8 mouse cellular contexts compared by ENCODE assay signal in genomic region chr2:84831666-84832391, GRCm38 (mm10). TPM values are rescaled to one million over a fixed set of nuclear protein-coding genes. Genes with fewer than 3 reads are reported as not detected.
DNase-seq lines count a peak whose midpoint lies in the region; ATAC-seq and TF ChIP-seq lines count a peak whose summit lies in the region.

No protein-coding gene starts in this region.

- peak; percentile 76; the same call in 1 of the 2 replicates for TF ChIP-seq EP300 in heart, adult 2 months (IDR thresholded peaks at IDR 0.05; ENCODE audit: insufficient read depth, low read depth, low read length)

- no peaks in the 10 kb centered on the region for H3K27me3 ChIP-seq in embryonic facial prominence, embryonic 14.5 days (replicated peaks; ENCODE audit: control insufficient read depth, insufficient read depth, low read length)
- no peaks in the 10 kb centered on the region for H3K27me3 ChIP-seq in heart, adult 2 months (ENCODE audit: control insufficient read depth, insufficient read depth, low read length)
- no peaks in the 10 kb centered on the region for H3K27me3 ChIP-seq in kidney, adult 2 months (replicated peaks; ENCODE audit: control insufficient read depth, insufficient read depth, low read length)
- H3K27me3 ChIP-seq in limb, embryonic 12.5 days: no peaks in the 10 kb centered on the region
- peaks cover 1% of the 10 kb centered on the region; the same call in 1 of the 2 replicates for H3K27me3 ChIP-seq in midbrain, embryonic 16.5 days (ENCODE audit: control insufficient read depth, insufficient read depth, low read depth, low read length)

- H3K9me3 ChIP-seq in embryonic facial prominence, embryonic 14.5 days (ENCODE audit: control insufficient read depth, low read length): no peaks in the 10 kb centered on the region
- no peaks in the 10 kb centered on the region for H3K9me3 ChIP-seq in limb, embryonic 12.5 days
- H3K9me3 ChIP-seq in midbrain, embryonic 16.5 days (replicated peaks; ENCODE audit: control insufficient read depth, low read length, poor library complexity, severe bottlenecking): no peaks in the 10 kb centered on the region

- no peak; the same call in 1 of the 2 replicates for TF ChIP-seq POLR2A in heart, adult 2 months (IDR thresholded peaks at IDR 0.05; ENCODE audit: insufficient read depth, low read depth, low read length)
- TF ChIP-seq POLR2A in kidney, adult 2 months (IDR thresholded peaks at IDR 0.05; ENCODE audit: low read depth, low read length): no peak

- DNase-seq in 3T3-L1 (ENCODE audit: low read depth, low spot score): peak; percentile 96
- DNase-seq in adrenal gland, postnatal 36 days: peak; percentile 83 to 87
- DNase-seq in embryonic facial prominence, embryonic 14.5 days (ENCODE audit: low spot score): peak; percentile 93
- peak; percentile 80 to 85 for DNase-seq in heart, adult 2 months
- peak; percentile 90 for DNase-seq in kidney, adult 2 months
- peak; percentile 71 to 81 for DNase-seq in spleen, postnatal 36 days (ENCODE audit: low spot score in 2 of 2)

- H3K36me3 ChIP-seq in embryonic facial prominence, embryonic 14.5 days (ENCODE audit: control insufficient read depth, insufficient read depth, low read length): 0 out of 2 replicates have a peak, but pooled peaks cover 6% of the 10 kb centered on the region
- no peaks in the 10 kb centered on the region for H3K36me3 ChIP-seq in heart, adult 2 months (ENCODE audit: control insufficient read depth, insufficient read depth, low read length)
- no peaks in the 10 kb centered on the region for H3K36me3 ChIP-seq in kidney, adult 2 months (ENCODE audit: control insufficient read depth, insufficient read depth, low read length)
- peaks cover 15% of the 10 kb centered on the region; the same call in 1 of the 2 replicates for H3K36me3 ChIP-seq in limb, embryonic 12.5 days
- peaks cover 2% of the 10 kb centered on the region; the same call in 1 of the 2 replicates for H3K36me3 ChIP-seq in midbrain, embryonic 16.5 days (ENCODE audit: control insufficient read depth, insufficient read depth, low read length)

- peak overlapping the region; percentile 19 for H3K27ac ChIP-seq in embryonic facial prominence, embryonic 14.5 days (replicated peaks; ENCODE audit: low read depth, low read length)
- H3K27ac ChIP-seq in heart, adult 2 months: peak overlapping the region; percentile 29
- no peak overlapping the region for H3K27ac ChIP-seq in kidney, adult 2 months (ENCODE audit: insufficient read depth, low read depth, low read length)
- H3K27ac ChIP-seq in limb, embryonic 12.5 days: peak overlapping the region; percentile 7; the same call in 1 of the 2 replicates
- no peak overlapping the region for H3K27ac ChIP-seq in midbrain, embryonic 16.5 days (ENCODE audit: low read length)

- intact Hi-C loops in heart, adult 2 months (cut with DNase I): loop anchor here (1.0 to 5.0 kb wide), 4 partner anchors 23 to 177 kb away; no protein-coding TSS in a partner anchor

- H3K4me1 ChIP-seq in embryonic facial prominence, embryonic 14.5 days (ENCODE audit: control insufficient read depth, insufficient read depth, low read length): peaks cover 5% of the 10 kb centered on the region; the same call in 1 of the 2 replicates
- H3K4me1 ChIP-seq in heart, adult 2 months (ENCODE audit: control insufficient read depth, insufficient read depth, low read length): peaks cover 2% of the 10 kb centered on the region
- no peaks in the 10 kb centered on the region; the same call in 1 of the 2 replicates for H3K4me1 ChIP-seq in kidney, adult 2 months (ENCODE audit: control insufficient read depth, insufficient read depth, low read length)
- peaks cover 7% of the 10 kb centered on the region for H3K4me1 ChIP-seq in limb, embryonic 12.5 days (replicated peaks)
- peaks cover 8% of the 10 kb centered on the region for H3K4me1 ChIP-seq in midbrain, embryonic 16.5 days (ENCODE audit: control insufficient read depth, insufficient read depth, low read length)

- no peak overlapping the region for H3K4me2 ChIP-seq in embryonic facial prominence, embryonic 14.5 days (ENCODE audit: low read depth, low read length)
- H3K4me2 ChIP-seq in limb, embryonic 12.5 days: no peak overlapping the region
- H3K4me2 ChIP-seq in midbrain, embryonic 16.5 days (ENCODE audit: low read length): no peak overlapping the region

- peak overlapping the region; percentile 30; the same call in 1 of the 2 replicates for H3K9ac ChIP-seq in embryonic facial prominence, embryonic 14.5 days (ENCODE audit: low read depth, low read length)
- H3K9ac ChIP-seq in heart, adult 2 months (ENCODE audit: low read depth, low read length): peak overlapping the region; percentile 40
- H3K9ac ChIP-seq in limb, embryonic 12.5 days (replicated peaks): no peak overlapping the region; the same call in 1 of the 2 replicates
- no peak overlapping the region for H3K9ac ChIP-seq in midbrain, embryonic 16.5 days (ENCODE audit: low read depth, low read length)

- peak; percentile 79 for ATAC-seq in embryonic facial prominence, embryonic 14.5 days (ENCODE audit: low read depth)
- ATAC-seq in limb, embryonic 12.5 days (ENCODE audit: insufficient number of reproducible peaks, insufficient read depth, low FRiP score, low TSS enrichment, low read depth): peak; percentile 61
- peak; percentile 72 for ATAC-seq in midbrain, embryonic 16.5 days

- TF ChIP-seq CTCF in heart, adult 2 months (IDR thresholded peaks at IDR 0.05): peak; percentile 96; the same call in 1 of the 2 replicates
- TF ChIP-seq CTCF in kidney, adult 2 months (conservative IDR thresholded peaks at IDR 0.05; ENCODE audit: insufficient read depth, insufficient read length, low read depth, low read length): peak; percentile 93

- no peaks in the 10 kb centered on the region for H3K79me2 ChIP-seq in heart, adult 2 months (replicated peaks; ENCODE audit: control insufficient read depth, insufficient read depth, low read length)

- WGBS in embryonic facial prominence, embryonic 14.5 days: 34% methylated on average over 10 of the region's 10 CpGs
- WGBS in heart, adult 2 months: 27% methylated on average over 10 of the region's 10 CpGs
- 33% methylated on average over 10 of the region's 10 CpGs for WGBS in kidney, adult 2 months
- 32% methylated on average over 10 of the region's 10 CpGs for WGBS in limb, embryonic 12.5 days
- 32% methylated on average over 10 of the region's 10 CpGs for WGBS in midbrain, embryonic 16.5 days

- H3K4me3 ChIP-seq in embryonic facial prominence, embryonic 14.5 days (ENCODE audit: low read depth, low read length): no peak overlapping the region
- H3K4me3 ChIP-seq in heart, adult 2 months: no peak overlapping the region
- no peak overlapping the region for H3K4me3 ChIP-seq in kidney, adult 2 months (ENCODE audit: insufficient read depth, low read depth, low read length)
- no peak overlapping the region for H3K4me3 ChIP-seq in limb, embryonic 12.5 days (replicated peaks)
- H3K4me3 ChIP-seq in midbrain, embryonic 16.5 days (ENCODE audit: low read depth, low read length): no peak overlapping the region

RNA-seq across cellular contexts. Expression of gene Timm10, which starts 5.0 kb away (rescaled TPM):
- 10 to 100 TPM; 46.2 to 51.4 TPM for total RNA-seq in adrenal gland, postnatal 36 days (2021)
- polyA plus RNA-seq in embryonic facial prominence, embryonic 14.5 days (2014; fragmentation: Nextera tagmentation; extraction: Ambion mirVana): 55.5 and 55.7 TPM in 2 replicates
- total RNA-seq in heart, adult 2 months (2021): 100 to 1,000 TPM; 106 to 129 TPM
- polyA plus RNA-seq in heart, adult 2 months (2012; rRNA removed): 123 and 136 TPM in 2 replicates
- 62.2 and 90.3 TPM in 2 replicates for polyA plus RNA-seq in kidney, adult 2 months (2012; rRNA removed)
- 38.8 and 43.3 TPM in 2 replicates for polyA plus RNA-seq in limb, embryonic 12.5 days (2016; fragmentation: Nextera tagmentation; extraction: Ambion mirVana)
- 69.8 and 75.2 TPM in 2 replicates for polyA plus RNA-seq in midbrain, embryonic 16.5 days (2015; fragmentation: Nextera tagmentation; extraction: Ambion mirVana)

RNA-seq across cellular contexts. Expression of gene Slc43a1, which starts 6.8 kb away (rescaled TPM):
- total RNA-seq in adrenal gland, postnatal 36 days (2021): 1 to 10 TPM; 6.6 to 7.5 TPM
- 14.3 and 17.0 TPM in 2 replicates for polyA plus RNA-seq in embryonic facial prominence, embryonic 14.5 days (2014; fragmentation: Nextera tagmentation; extraction: Ambion mirVana)
- total RNA-seq in heart, adult 2 months (2021): 1 to 10 TPM; 2.1 to 2.3 TPM
- polyA plus RNA-seq in heart, adult 2 months (2012; rRNA removed): 3.7 and 6.7 TPM in 2 replicates
- 3.6 and 4.3 TPM in 2 replicates for polyA plus RNA-seq in kidney, adult 2 months (2012; rRNA removed)
- 21.1 and 23.8 TPM in 2 replicates for polyA plus RNA-seq in limb, embryonic 12.5 days (2016; fragmentation: Nextera tagmentation; extraction: Ambion mirVana)
- polyA plus RNA-seq in midbrain, embryonic 16.5 days (2015; fragmentation: Nextera tagmentation; extraction: Ambion mirVana): 0.73 and 0.91 TPM in 2 replicates

RNA-seq across cellular contexts. Expression of gene Smtnl1, which starts 9.4 kb away (rescaled TPM):
- total RNA-seq in adrenal gland, postnatal 36 days (2021): not detected
- 0.48 and 1.6 TPM in 2 replicates for polyA plus RNA-seq in embryonic facial prominence, embryonic 14.5 days (2014; fragmentation: Nextera tagmentation; extraction: Ambion mirVana)
- not detected for total RNA-seq in heart, adult 2 months (2021)
- polyA plus RNA-seq in heart, adult 2 months (2012; rRNA removed): not detected in 2 replicates
- polyA plus RNA-seq in kidney, adult 2 months (2012; rRNA removed): 2.6 TPM in 1 of 2 replicates, not detected in the other
- 0.19 and 0.49 TPM in 2 replicates for polyA plus RNA-seq in limb, embryonic 12.5 days (2016; fragmentation: Nextera tagmentation; extraction: Ambion mirVana)
- not detected in 2 replicates for polyA plus RNA-seq in midbrain, embryonic 16.5 days (2015; fragmentation: Nextera tagmentation; extraction: Ambion mirVana)

RNA-seq across cellular contexts. Expression of gene Ube2l6, which starts 33.2 kb away (rescaled TPM):
- 10 to 100 TPM; 17.1 to 23.1 TPM for total RNA-seq in adrenal gland, postnatal 36 days (2021)
- 44.5 and 48.2 TPM in 2 replicates for polyA plus RNA-seq in embryonic facial prominence, embryonic 14.5 days (2014; fragmentation: Nextera tagmentation; extraction: Ambion mirVana)
- 100 to 1,000 TPM in 1 of 2 experiments, 10 to 100 TPM in 1; 26.5 to 109 TPM for total RNA-seq in heart, adult 2 months (2021)
- polyA plus RNA-seq in heart, adult 2 months (2012; rRNA removed): 42.0 and 131 TPM in 2 replicates
- polyA plus RNA-seq in kidney, adult 2 months (2012; rRNA removed): 18.1 and 24.1 TPM in 2 replicates
- 23.2 and 29.0 TPM in 2 replicates for polyA plus RNA-seq in limb, embryonic 12.5 days (2016; fragmentation: Nextera tagmentation; extraction: Ambion mirVana)
- polyA plus RNA-seq in midbrain, embryonic 16.5 days (2015; fragmentation: Nextera tagmentation; extraction: Ambion mirVana): 22.9 and 23.4 TPM in 2 replicates

RNA-seq across cellular contexts. Expression of gene Rtn4rl2, which starts 54.7 kb away (rescaled TPM):
- 1 to 10 TPM in 1 of 2 experiments, under 1 TPM in 1; 0.79 to 2.4 TPM for total RNA-seq in adrenal gland, postnatal 36 days (2021)
- 2.5 and 3.4 TPM in 2 replicates for polyA plus RNA-seq in embryonic facial prominence, embryonic 14.5 days (2014; fragmentation: Nextera tagmentation; extraction: Ambion mirVana)
- 1 to 10 TPM; 3.6 to 3.8 TPM for total RNA-seq in heart, adult 2 months (2021)
- polyA plus RNA-seq in heart, adult 2 months (2012; rRNA removed): 2.6 and 6.1 TPM in 2 replicates
- 1.4 and 1.5 TPM in 2 replicates for polyA plus RNA-seq in kidney, adult 2 months (2012; rRNA removed)
- 0.84 and 0.95 TPM in 2 replicates for polyA plus RNA-seq in limb, embryonic 12.5 days (2016; fragmentation: Nextera tagmentation; extraction: Ambion mirVana)
- 3.9 TPM in 2 replicates for polyA plus RNA-seq in midbrain, embryonic 16.5 days (2015; fragmentation: Nextera tagmentation; extraction: Ambion mirVana)

Comparison
In these comparisons a context has a peak if more than half of its experiments do, and no peak if none do; other contexts are left out.
1. H3K27ac ChIP-seq: peak in embryonic facial prominence, embryonic 14.5 days (single experiment), heart, adult 2 months (single experiment) and limb, embryonic 12.5 days (single experiment); none in kidney, adult 2 months (single experiment) and midbrain, embryonic 16.5 days (single experiment).
2. H3K9ac ChIP-seq: peak in embryonic facial prominence, embryonic 14.5 days (single experiment) and heart, adult 2 months (single experiment); none in limb, embryonic 12.5 days (single experiment) and midbrain, embryonic 16.5 days (single experiment).
3. Peak in every context shown above with its lines, with median percentiles within 50 percentile points of each other: DNase-seq and ATAC-seq.